Mouse (Mus musculus) cerebellum, adult (tissue): ENCODE measurements around the gene Btbd35f24.
"Not testable (repeated sequence)": the region's sequence is repeated elsewhere in the genome, so short reads cannot be mapped to it uniquely, and the experiment has no call there.

Experiments
- ATAC-seq: cut with Nextera tagmentation; 2 replicates; pipeline ENCODE4 v1.9.2; 2017; ENCODE audit warnings: mild to moderate bottlenecking, moderate library complexity, mixed read lengths; ENCODE audit not compliant: insufficient number of reproducible peaks, low FRiP score, low TSS enrichment

Gene Btbd35f24

DNA sequence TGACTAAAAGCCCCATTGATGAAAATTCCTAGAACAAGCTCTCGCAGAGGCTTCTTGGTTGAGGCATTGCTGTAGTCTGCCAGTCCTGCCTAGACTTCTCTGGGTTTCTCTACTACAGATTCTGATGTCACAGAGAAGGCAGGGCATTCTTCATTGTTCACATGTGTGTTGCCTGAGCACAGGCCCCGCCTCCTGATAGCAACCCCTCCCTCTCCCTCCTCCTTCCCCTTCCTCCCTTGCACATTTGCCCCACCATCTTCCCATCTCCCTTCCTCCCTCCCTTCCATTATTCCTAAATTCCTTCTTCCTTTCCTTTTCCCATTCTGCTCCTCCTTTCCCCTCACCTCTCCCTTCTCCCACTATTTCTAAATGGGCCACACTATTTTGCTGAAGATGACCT is at the start of gene Btbd35f24:
TSS of gene Btbd35f24 (minus strand) at position 101 of the 400 bp plus-strand sequence.
- ATAC-seq, result not testable (repeated sequence)
